Mouse (Mus musculus) gastrocnemius, adult 18-20 months (tissue): ENCODE data around the gene Sit1. TPM values are rescaled to one million over a fixed set of nuclear protein-coding genes. Genes with fewer than 3 reads are reported as not detected.

Experiments used
- DNase-seq: peaks from one replicate; pipeline ENCODE4 v3.0.0; 2021; ENCODE audit warnings: low spot score
- long read RNA-seq, 2 experiments: library from polyadenylated mRNA; stranded (forward); transcript quantifications; one replicate each; pipeline ENCODE4 v2.0.0; 2021
- total RNA-seq, 2 experiments: library from RNA; stranded (reverse); gene quantifications; 2 replicates each; pipeline ENCODE4 v1.2.3; 2021

The Sit1 gene
- not detected for total RNA-seq
- long read RNA-seq, experiment 1, result 0 reads
- long read RNA-seq, experiment 2, result 0 reads

DNA sequence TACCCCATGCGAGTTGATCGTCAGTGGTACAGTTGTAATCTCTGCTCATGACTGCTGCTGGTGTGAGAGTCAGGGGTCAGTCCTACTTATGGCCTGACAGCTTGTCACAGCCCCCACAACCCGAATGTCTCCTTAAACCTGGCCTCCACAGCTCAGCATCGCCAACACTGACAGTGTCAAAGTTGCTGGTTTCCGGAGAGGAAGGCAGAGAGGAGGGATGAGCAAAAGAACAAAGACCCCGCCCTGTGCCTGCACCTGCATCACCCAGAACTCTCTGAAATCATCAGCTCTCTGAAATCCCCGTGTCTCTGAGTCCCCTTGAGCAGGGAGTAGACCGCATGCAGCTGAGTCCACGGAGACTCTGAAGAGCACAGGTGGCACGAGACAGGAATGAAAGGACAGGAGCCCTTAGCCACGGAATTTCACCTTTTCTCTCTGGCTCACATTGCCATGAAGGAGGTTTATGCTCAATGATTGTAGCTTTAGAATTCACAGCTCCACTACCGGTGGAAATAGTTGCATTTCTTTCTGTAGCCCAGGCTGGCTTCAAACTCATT is at the start of gene Sit1:
Gene Sit1 (minus strand): TSS at position 200 of the 557 bp plus-strand sequence.
- DNase-seq, result no peak

DNA sequence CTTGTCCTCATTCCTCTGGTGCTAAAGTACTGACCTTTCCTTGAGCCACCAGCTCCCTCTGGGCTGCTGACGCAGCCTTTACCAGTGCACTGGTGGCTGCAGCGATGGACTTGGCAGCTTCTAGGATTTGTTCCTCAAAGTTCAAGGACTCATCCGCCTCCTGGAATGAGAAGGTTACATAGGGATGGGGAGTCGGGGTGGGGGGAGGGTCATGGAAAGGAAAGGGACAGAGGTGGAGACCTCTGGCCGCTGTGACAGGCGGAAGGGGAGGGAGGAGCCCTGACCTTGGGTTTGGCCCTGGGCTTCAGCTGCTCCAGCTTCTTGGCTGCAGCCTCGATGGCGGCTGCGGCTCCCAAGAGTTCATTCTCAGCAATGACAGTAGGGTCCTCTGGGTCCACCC is 49.7 kb upstream of the Sit1 start:
- no peak for DNase-seq

DNA sequence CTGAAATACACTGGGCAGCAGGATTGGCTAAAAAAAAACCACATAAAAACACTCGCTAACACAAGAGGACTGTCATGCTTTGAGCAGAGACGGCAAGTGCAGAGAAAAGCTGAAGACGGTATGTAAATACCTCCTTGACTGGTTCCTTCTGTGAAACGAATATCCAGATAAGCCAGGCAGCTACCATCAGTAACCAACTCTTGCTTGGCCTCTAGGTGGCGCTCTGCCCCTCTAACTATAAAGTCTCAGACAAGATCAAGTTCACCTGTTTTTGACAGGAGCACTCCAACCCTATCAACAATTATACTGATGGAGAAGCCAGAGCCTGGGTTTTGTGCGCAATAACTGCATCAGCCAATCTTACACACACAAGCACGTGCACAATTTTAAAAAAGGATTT is 47.0 kb upstream of the Sit1 start:
- peak; percentile 78 for DNase-seq

DNA sequence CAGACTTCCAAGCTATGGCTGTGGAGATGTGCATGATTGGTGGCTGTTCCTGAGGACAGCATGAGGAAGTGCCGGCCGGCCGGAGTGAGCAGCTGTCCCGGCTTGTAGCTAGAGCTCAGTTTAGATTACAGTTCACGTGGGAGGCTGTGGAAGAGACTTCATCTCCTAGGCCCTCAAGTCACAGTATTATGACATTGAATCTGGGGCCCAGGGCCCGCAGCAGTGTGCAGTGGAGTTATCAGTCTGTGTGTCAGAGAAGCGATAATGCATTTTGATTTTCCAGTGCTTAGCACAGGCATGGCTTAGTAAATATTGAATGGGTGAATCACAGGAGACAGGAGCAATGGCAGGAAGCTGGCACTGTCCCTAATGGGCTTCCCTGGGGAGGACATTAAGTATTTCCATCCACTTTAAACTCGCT is 46.6 kb upstream of the Sit1 start:
- DNase-seq, result peak; percentile 45

GRCm38 (mm10) chr4:43528487-43528886 is 45.0 kb upstream of the Sit1 start:
- no peak for DNase-seq

GRCm38 (mm10) chr4:43527880-43528279 is 44.3 kb upstream of the Sit1 start:
- DNase-seq, result no peak

- peak; percentile 93 for DNase-seq
Measured at GRCm38 (mm10) chr4:43519956-43520355, 36.4 kb upstream of the Sit1 start.

- no peak for DNase-seq
Measured at GRCm38 (mm10) chr4:43519551-43519950, 36.0 kb upstream of the Sit1 start.

GRCm38 (mm10) chr4:43515764-43516708 is 32.5 kb upstream of the Sit1 start:
- no peak for DNase-seq

GRCm38 (mm10) chr4:43513791-43514190 is 30.3 kb upstream of the Sit1 start:
- no peak for DNase-seq

- DNase-seq, result no peak
Measured at GRCm38 (mm10) chr4:43513300-43513699, 29.8 kb upstream of the Sit1 start.

- DNase-seq, result no peak
Measured at GRCm38 (mm10) chr4:43512653-43513052, 29.1 kb upstream of the Sit1 start.

GRCm38 (mm10) chr4:43511675-43512454 is 28.3 kb upstream of the Sit1 start:
- DNase-seq, result no peak

GRCm38 (mm10) chr4:43509109-43509508 is 25.6 kb upstream of the Sit1 start:
- no peak for DNase-seq

- DNase-seq, result no peak
Measured at GRCm38 (mm10) chr4:43508666-43508997, 25.1 kb upstream of the Sit1 start.

DNA sequence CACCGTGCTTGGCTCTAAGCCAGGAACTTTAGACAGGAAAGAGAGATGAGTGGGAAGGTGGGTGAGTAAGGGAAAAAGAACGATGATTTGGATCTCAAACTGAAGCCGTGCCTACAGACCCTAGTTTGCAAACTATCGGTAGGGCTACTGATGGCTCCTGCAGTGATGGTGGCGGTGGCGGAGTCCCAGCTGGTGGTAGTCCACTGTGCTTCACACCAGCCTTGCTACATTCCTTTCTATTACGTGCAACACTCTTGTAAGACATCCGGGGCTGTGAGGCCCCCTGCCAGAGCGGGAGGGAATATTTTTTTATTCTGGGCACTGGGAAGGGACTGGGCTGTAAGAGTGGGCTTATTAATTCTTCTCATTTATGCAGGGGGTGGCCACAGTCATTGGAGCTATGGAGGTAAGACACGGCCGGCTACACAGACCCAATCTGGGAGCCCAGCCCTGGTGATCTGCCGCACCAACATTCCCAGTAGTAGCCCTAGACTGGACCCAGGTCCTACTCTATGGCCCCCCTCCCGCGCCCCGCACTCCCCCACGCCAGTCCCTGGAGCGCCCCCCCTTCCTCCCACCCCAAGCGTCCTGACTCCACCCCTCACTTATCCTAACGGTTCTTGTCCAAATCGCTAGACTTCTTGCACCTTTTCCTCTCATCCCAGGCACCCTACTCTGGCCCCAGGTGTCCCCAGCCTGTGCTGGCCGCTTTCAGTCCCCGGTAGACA is 24.6 kb upstream of the Sit1 start:
- no peak for DNase-seq

- DNase-seq, result peak; percentile 73
Measured at GRCm38 (mm10) chr4:43506536-43507185, 23.1 kb upstream of the Sit1 start, which contains the start of gene Car9. TSS of gene Car9 (plus strand) at chr4:43506966.

GRCm38 (mm10) chr4:43506074-43506473 is 22.5 kb upstream of the Sit1 start:
- no peak for DNase-seq

- DNase-seq, result no peak
Measured at GRCm38 (mm10) chr4:43504269-43504668, 20.7 kb upstream of the Sit1 start.

- no peak for DNase-seq
Measured at GRCm38 (mm10) chr4:43503506-43503905, 20.0 kb upstream of the Sit1 start.

- no peak for DNase-seq
Measured at GRCm38 (mm10) chr4:43503041-43503440, 19.5 kb upstream of the Sit1 start.
